Mouse (Mus musculus) limb, embryonic 11.5 days (tissue): ENCODE measurements around the gene Casz1. TPM values are rescaled to one million over a fixed set of nuclear protein-coding genes. Genes with fewer than 3 reads are reported as not detected.

Experiments
- ATAC-seq: fragments of 200-750 bp; cut with Nextera tagmentation; 2 replicates; pipeline ENCODE4 v1.8.0; 2017; ENCODE audit warnings: low read depth; ENCODE audit not compliant: insufficient number of reproducible peaks, low FRiP score, low TSS enrichment
- DNase-seq: peaks from one replicate; pipeline ENCODE4 v3.0.0-alpha.2; 2015; ENCODE audit warnings: low spot score
- H3K27ac ChIP-seq: fragments of 300-500 bp; sonication (generic); replicated peaks from 2 replicates; pipeline ENCODE4 v1.5.1; 2014; ENCODE audit warnings: low read depth, mild to moderate bottlenecking, low read length
- H3K27me3 ChIP-seq: fragments of 300-500 bp; sonication (generic); 2 replicates; pipeline ENCODE4 v1.6.1; 2014; ENCODE audit warnings: mild to moderate bottlenecking, low read length, mixed read lengths; ENCODE audit not compliant: control insufficient read depth, insufficient read depth
- H3K36me3 ChIP-seq: fragments of 300-500 bp; sonication (generic); 2 replicates; pipeline ENCODE4 v1.6.1; 2014; ENCODE audit warnings: mild to moderate bottlenecking, low read length, moderate library complexity, mixed read lengths; ENCODE audit not compliant: control insufficient read depth, insufficient read depth
- H3K4me1 ChIP-seq: fragments of 300-500 bp; sonication (generic); 2 replicates; pipeline ENCODE4 v1.6.1; 2014; ENCODE audit warnings: low read length, mixed read lengths; ENCODE audit not compliant: control insufficient read depth, insufficient read depth
- H3K4me2 ChIP-seq: fragments of 300-500 bp; sonication (generic); 2 replicates; pipeline ENCODE4 v1.6.1; 2014; ENCODE audit warnings: low read depth, mild to moderate bottlenecking, moderate library complexity; ENCODE audit not compliant: severe bottlenecking
- H3K4me3 ChIP-seq: fragments of 300-500 bp; sonication (generic); 2 replicates; pipeline ENCODE4 v1.5.1; 2014; ENCODE audit warnings: low read depth, low read length
- H3K9ac ChIP-seq: fragments of 300-500 bp; sonication (generic); 2 replicates; pipeline ENCODE4 v1.6.1; 2014; ENCODE audit warnings: mild to moderate bottlenecking, low read length
- H3K9me3 ChIP-seq: fragments of 300-500 bp; sonication (generic); 2 replicates; pipeline ENCODE4 v1.6.1; 2016; ENCODE audit warnings: low read length; ENCODE audit not compliant: control insufficient read depth
- WGBS: fragments of 180-500 bp; shearing (Covaris S2); extraction: QIAGEN DNeasy Blood & Tissue Kit; methylation state at CpG from one replicate; pipeline ENCODE4 v1.1.7; 2014; 5-methylcytosine and 5-hydroxymethylcytosine counted together
- polyA plus RNA-seq: library from polyadenylated mRNA; unstranded; fragments of >200 nt; fragmentation: Nextera tagmentation; extraction: Ambion mirVana; gene quantifications from 2 replicates; pipeline ENCODE4 v1.2.1, GENCODE M21; 2014

The Casz1 gene
- polyA plus RNA-seq, 1 experiment from 2014 or later: 1.6 TPM

DNA sequence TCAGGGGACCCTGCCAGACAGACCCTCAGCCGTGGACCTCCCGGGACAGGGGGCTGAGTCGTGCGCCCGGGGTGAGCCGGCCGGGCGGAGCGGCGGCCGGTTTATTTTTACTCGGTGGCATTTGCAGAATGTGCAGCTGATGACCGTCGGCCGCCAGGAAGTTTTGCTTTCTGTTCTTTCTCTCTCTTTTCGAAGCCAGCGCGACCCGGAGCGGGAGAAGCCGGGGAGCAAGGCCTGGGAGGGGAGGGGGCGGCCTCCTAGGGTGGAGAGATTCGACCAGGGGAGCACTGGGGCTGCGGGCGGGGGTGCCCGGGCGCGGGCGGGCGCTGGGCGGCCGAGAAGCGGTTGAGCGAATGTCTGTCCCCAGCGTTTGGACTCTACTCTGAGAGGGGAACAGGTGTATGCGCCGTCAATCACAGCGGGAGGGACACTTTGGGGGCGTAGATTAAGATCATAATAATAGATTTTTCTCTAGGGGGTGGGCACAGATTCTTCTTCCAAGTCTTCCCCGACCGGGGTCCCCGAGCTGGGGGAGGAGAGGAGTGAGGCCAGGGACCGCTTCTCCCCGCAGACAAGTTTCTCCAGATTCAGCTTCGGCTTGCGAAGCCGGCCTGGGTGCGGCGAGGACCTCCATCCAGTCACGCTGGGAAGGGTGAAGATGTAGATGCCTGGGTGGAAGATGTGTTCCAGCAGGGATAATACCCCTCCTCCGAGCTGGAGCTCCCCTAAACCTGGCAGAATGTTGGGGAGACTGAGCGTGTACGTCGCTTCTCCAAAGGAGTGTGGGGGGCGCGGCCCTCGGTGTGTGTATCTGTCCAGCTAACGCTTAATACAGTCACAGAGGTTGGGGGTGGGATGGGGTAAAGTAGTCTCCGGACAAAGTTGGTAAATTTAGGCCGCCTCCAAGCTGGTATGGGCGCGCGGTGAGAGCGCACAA, 1.9 kb downstream of the Casz1 start:
- no peaks in the 10 kb centered on the region for H3K9me3 ChIP-seq
- peaks cover 35% of the 10 kb centered on the region for H3K4me1 ChIP-seq
- ATAC-seq (no peak), DNase-seq (peak; percentile 64)
- H3K36me3 ChIP-seq: no peaks in the 10 kb centered on the region
- H3K27ac ChIP-seq: no peak overlapping the region
- peak overlapping the region; percentile 37; the same call in 1 of the 2 replicates for H3K9ac ChIP-seq
- H3K4me3 ChIP-seq: peak overlapping the region; percentile 61
- H3K27me3 ChIP-seq: peaks cover 36% of the 10 kb centered on the region
- H3K4me2 ChIP-seq: peak overlapping the region; percentile 100
- under 1% methylated on average over 63 of the region's 64 CpGs for WGBS

GRCm38 (mm10) chr4:148806836-148807235, 2.6 kb downstream of the Casz1 start:
- Histone ChIP-seq H3K9ac (no peak overlapping the region), H3K4me3 (peak overlapping the region; percentile 16; the same call in 1 of the 2 replicates), H3K27ac (no peak overlapping the region), H3K36me3 (no peaks in the 10 kb centered on the region), H3K9me3 (no peaks in the 10 kb centered on the region), H3K27me3 (peaks cover 40% of the 10 kb centered on the region), H3K4me1 (peaks cover 36% of the 10 kb centered on the region), H3K4me2 (peak overlapping the region; percentile 100)
- no peak for ATAC-seq
- peak; percentile 67 for DNase-seq
- 0% methylated on average over 22 of the region's 26 CpGs for WGBS

GRCm38 (mm10) chr4:148807397-148807796, 3.2 kb downstream of the Casz1 start:
- Histone ChIP-seq H3K27ac (no peak overlapping the region), H3K4me1 (peaks cover 38% of the 10 kb centered on the region), H3K4me2 (peak overlapping the region; percentile 100; the same call in 1 of the 2 replicates), H3K9ac (no peak overlapping the region), H3K27me3 (peaks cover 44% of the 10 kb centered on the region), H3K4me3 (no peak overlapping the region), H3K36me3 (no peaks in the 10 kb centered on the region), H3K9me3 (no peaks in the 10 kb centered on the region)
- DNase-seq (peak; percentile 40), ATAC-seq (no peak)
- WGBS: under 1% methylated on average over 9 of the region's 9 CpGs

GRCm38 (mm10) chr4:148808839-148809238, 4.6 kb downstream of the Casz1 start:
- Histone ChIP-seq H3K4me1 (peaks cover 36% of the 10 kb centered on the region), H3K27me3 (peaks cover 43% of the 10 kb centered on the region), H3K4me3 (no peak overlapping the region), H3K27ac (no peak overlapping the region), H3K9me3 (no peaks in the 10 kb centered on the region), H3K36me3 (no peaks in the 10 kb centered on the region), H3K4me2 (no peak overlapping the region), H3K9ac (no peak overlapping the region)
- 16% methylated on average over 2 of the region's 2 CpGs for WGBS
- ATAC-seq (no peak), DNase-seq (no peak)

DNA sequence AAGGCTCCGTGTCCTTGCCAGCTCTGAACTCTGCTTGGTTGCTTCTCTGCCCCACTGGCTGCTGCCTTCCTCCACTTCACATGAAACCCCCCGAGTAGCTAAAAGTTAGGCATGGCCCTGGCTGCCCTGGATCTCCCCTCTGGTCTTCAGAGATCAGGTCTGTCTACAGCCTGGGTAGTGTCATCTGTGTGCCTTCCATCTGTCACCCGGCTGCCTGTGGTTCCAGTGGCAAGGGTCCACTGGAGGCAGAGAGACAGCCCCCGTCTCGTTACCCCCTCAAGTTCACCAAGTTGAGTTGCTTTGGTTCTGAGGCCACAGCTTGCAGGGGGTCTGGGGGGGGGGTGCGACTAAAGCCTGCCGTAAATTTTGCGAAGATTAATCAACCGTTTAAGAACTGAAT, 6.5 kb downstream of the Casz1 start:
- Histone ChIP-seq H3K36me3 (no peaks in the 10 kb centered on the region), H3K4me1 (peaks cover 30% of the 10 kb centered on the region), H3K27ac (no peak overlapping the region), H3K4me2 (no peak overlapping the region), H3K27me3 (peaks cover 33% of the 10 kb centered on the region), H3K9me3 (no peaks in the 10 kb centered on the region), H3K4me3 (no peak overlapping the region), H3K9ac (no peak overlapping the region)
- DNase-seq (no peak), ATAC-seq (no peak)
- 31% methylated on average over 9 of the region's 9 CpGs for WGBS

DNA sequence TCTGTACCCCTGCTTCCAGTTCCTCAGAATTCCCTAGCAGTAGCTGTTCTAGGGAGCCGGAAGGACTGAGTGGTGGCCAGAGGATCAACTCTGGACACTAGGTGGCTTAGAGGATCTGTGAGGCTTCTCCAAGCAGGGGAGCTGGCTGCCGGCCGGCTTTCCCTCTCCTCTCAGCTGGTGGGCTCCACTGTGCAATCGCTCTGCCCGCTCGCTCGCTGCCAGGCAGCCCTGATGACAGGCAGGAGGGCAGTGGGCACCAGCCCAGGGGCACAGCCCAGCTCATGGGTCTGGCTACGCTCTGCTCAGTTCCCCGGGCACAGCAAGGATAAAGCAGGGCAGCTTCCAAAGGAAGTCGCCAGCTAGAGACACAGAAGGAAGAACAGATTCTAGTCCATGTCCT, 7.7 kb downstream of the Casz1 start:
- ATAC-seq: no peak
- DNase-seq: peak; percentile 54
- H3K36me3 ChIP-seq: no peaks in the 10 kb centered on the region
- H3K4me1 ChIP-seq: peaks cover 29% of the 10 kb centered on the region
- H3K27ac ChIP-seq: no peak overlapping the region
- no peak overlapping the region for H3K9ac ChIP-seq
- no peak overlapping the region for H3K4me2 ChIP-seq
- 27% methylated on average over 10 of the region's 10 CpGs for WGBS
- peaks cover 25% of the 10 kb centered on the region for H3K27me3 ChIP-seq
- no peak overlapping the region for H3K4me3 ChIP-seq
- no peaks in the 10 kb centered on the region for H3K9me3 ChIP-seq

DNA sequence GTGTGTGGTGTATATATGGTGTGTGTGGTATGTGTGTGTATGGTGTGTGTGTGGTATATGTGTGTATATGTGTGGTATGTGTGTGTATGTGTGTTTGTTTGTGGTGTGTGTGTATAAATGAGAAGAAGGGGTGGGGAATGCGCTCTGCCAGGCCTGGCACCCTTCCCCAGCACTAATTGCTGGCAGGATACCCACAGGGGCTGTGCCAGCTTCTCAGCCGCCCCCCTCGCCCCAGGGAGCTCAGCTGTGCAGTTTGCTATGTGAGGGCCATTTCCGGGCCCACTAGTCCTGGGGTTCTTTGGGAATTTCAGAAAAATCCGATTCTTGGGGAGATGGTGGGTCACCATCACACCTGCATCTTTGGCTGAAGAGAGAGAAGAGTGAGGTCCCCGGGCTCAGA, 9.0 kb downstream of the Casz1 start:
- H3K27me3 ChIP-seq: peaks cover 23% of the 10 kb centered on the region
- H3K9ac ChIP-seq: no peak overlapping the region
- DNase-seq: no peak
- H3K27ac ChIP-seq: no peak overlapping the region
- H3K4me2 ChIP-seq: no peak overlapping the region
- no peaks in the 10 kb centered on the region for H3K9me3 ChIP-seq
- no peak overlapping the region for H3K4me3 ChIP-seq
- 86% methylated on average over 6 of the region's 6 CpGs for WGBS
- peaks cover 26% of the 10 kb centered on the region for H3K4me1 ChIP-seq
- H3K36me3 ChIP-seq: no peaks in the 10 kb centered on the region
- ATAC-seq: no peak

DNA sequence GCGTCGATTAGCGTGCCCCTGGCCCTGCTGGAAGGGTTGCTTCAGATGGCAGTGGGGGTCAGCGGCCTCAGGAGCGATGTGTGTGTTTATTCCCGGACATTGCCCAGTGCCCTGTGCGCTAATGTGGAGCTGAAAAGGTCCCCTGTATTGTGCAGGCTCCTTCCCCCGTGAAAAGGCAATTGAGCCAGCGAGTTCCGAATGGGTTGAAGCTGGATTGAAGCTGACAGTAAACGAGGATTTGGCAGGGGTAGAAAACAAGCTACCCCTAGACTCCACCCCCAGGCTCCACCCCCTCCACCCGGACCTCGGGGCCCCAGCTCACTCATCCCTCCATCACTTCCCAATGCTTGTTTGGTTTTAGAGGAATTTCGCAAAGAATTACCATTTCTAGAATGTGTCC, 12.3 kb downstream of the Casz1 start:
- no peak overlapping the region for H3K9ac ChIP-seq
- no peak overlapping the region for H3K4me3 ChIP-seq
- peaks cover 12% of the 10 kb centered on the region for H3K27me3 ChIP-seq
- H3K9me3 ChIP-seq: no peaks in the 10 kb centered on the region
- WGBS: 6% methylated on average over 14 of the region's 14 CpGs
- H3K36me3 ChIP-seq: no peaks in the 10 kb centered on the region
- H3K4me2 ChIP-seq: peak overlapping the region; percentile 34
- H3K4me1 ChIP-seq: peaks cover 17% of the 10 kb centered on the region
- no peak for ATAC-seq
- H3K27ac ChIP-seq: no peak overlapping the region
- no peak for DNase-seq
